Mouse (Mus musculus) layer of hippocampus, postnatal 14 days (tissue): ENCODE results near the gene Fstl4. TPM values are rescaled to one million over a fixed set of nuclear protein-coding genes. Genes with fewer than 3 reads are reported as not detected.

Experiments
- DNase-seq, 2 experiments: peaks; one replicate each; pipeline ENCODE4 v3.0.0; 2021 to 2022; ENCODE audit warnings: low spot score in 2 of 2, mixed read lengths in 1 of 2
- total RNA-seq, 2 experiments: library from RNA; stranded (reverse); gene quantifications; 2 replicates each; pipeline ENCODE4 v1.2.3; 2021

Fstl4 gene
- total RNA-seq, 2 experiments from 2014 or later, result 14.4 to 14.8 TPM

DNA sequence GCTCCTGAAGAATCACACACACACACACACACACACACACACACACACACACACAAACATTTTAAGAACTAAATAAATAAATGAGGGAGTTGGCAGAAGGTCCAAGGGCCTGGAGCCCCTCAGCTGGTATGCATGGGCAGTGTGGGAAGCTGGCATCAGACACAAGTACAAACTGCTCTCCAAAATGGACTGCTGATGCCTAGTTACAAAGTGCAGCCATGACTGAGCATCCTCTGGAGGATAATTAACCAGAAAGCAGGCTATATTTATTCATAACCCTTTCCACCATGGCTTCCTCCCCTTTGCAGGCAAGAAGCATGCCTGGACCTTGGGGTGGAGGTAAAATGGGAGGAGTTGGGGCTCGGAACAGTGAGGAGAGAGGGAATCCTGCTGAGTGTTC is 356.8 kb downstream of the Fstl4 start:
- no peak for DNase-seq

DNA sequence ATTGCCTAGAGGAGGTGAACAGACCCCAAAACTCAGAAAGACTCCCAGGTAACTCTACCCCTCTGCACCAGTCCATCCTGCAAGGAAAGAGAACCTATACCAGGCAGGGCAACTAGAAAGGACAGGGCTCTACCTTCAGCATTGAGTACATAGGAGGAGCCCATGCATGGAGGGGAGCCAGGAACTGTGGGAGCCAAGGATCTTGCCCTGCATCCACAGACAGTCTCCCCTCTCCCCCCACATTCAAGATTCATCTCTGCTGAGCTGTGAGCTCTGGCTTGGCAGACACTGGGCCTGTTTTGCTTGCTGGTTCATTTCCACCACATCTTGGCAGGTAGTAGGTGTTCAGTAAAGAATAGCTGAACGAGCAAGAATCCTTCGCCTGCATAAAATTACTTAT is 360.4 kb downstream of the Fstl4 start:
- DNase-seq, result no peak

DNA sequence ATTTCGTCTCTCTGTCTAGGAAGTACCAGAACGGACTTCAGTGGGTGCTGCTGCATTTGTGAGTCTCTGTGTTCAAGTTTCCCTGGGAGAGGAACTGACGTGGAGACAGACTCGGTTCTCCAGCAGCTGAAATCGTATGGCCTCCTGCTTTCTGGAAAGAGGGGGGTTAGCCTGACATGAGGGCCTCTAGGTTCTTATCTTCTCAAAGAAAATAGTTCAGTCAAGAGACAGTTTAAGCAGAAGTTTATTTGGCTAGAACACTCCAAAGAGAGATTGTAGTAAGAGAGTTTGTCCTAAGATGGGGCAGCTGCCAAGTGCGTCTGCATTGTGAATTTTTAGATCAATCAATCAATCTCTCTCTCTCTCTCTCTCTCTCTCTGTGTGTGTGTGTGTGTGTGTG is 362.2 kb downstream of the Fstl4 start:
- no peak for DNase-seq

DNA sequence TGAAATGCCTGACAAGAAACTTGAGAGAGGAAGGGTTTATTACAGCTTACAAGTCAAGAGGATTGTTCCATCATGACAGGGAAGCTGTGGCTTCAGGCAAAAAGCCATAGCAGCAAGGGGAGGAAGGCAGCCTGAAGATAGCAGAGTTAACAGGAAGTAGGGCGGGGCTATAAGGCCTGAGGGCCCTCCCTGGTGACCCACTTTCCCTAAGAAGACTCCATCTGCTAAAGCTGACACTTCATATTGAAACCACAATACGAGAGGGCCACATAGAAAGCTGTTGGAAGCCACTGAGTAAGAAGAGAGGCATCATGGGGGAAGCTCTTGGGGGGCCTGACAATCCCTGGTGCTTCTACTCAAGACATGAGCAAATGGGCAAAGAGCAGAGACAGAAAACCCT is 364.2 kb downstream of the Fstl4 start:
- DNase-seq, result no peak

DNA sequence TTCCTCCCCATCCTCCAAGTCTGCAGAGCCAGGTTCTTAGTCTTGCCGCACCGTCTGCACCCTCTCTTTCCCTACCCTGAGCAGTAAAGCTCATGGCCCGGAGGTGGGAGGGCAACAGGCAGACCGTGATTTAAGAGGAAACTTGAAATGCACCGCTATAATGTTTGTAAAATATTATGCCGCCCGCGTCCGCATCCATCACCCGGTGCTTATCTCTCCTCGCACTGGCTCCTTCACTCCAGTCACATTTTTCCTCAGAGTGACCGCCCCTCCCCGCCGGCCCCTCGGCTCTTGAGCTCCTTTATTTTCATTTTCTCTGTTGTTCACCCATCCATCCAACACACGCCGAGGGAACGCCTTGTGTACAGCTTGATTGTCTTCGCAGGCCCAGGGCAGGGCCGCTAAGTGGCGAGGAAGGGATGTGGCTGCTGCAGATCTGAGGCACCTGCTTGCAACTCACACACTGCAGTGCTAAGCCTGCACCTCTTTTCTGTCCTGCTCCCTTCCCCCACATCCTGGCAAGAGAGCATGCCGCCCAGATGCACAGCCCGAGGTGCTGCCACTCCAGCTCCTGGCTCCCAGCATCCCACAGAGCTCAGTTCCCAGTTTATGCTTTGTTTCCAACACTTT is 368.1 kb downstream of the Fstl4 start:
- no peak for DNase-seq

DNA sequence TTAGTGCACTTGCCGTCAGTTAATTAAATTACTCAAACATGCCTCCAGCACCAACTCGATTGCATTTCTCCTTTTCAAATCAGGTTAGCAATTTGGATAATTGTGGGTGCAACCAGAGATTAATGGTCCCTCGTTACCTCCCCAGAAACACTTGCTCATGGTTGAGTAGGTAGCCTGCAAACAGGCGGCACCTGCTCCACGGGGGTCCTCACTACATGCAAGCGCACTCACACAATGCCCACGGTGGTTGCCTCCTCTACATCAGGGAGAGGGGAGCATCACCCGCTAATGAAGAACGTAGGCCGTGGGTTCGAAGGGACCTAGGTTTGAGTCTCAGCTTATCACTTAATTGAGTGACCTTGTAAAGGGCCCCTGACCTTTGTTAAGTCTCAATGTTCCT is 371.9 kb downstream of the Fstl4 start:
- no peak for DNase-seq

DNA sequence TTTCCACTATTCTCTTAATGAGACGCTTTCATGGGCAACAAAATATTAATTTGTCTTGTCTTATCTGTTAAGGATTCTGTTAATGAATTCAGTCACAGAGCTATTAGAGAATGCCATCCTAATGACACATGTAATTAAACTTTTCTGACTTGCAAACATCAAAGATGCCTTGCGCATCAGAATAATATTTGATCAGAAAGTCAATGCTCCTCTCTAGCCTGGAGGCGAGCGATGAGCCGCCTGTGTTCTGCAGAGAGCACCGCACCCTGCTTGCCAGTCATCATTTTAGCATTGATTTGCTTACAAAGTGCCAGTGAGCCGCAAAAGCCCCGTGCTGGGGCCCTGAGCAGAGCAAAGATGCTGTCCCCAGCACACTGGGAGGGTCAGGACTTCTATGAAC is 372.9 kb downstream of the Fstl4 start:
- DNase-seq, result no peak

DNA sequence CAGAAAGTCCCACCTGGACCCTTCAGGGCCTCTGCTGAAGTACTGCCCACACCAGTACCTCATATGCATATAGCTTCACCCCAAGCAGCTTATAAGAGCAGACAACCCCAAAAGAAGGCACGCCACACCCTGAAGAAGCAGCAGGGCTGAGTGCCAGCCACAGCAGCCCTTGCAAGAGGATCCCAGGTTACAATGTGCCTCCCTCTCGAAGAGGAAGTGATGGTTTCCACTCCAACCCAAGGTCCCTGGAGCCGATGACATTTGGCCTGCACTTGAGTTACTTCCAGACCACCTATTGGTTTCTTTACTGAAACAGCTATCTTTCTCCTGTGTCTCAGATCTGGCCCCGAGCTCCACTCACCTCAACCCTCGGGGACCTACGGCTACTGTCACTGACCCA is 373.8 kb downstream of the Fstl4 start:
- no peak for DNase-seq

DNA sequence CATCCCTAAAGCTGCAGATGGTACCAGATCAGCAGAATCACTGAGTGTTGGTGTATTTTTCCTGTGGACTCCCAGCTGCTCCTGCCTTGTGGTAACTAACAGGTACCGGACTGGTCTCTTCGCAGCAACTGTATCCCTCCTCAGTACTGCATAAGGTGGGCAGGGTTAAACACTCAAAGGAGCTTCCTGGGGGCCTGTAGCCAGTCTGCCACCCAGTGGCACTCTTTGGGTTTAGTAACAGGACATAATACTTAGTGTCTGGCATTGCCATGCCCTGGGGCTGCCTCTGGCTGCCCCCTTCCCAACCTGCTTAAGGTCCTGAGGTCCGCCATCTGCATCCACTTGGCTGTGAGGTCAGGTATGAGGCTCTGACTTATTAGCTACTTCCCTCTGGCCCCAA is 375.2 kb downstream of the Fstl4 start:
- DNase-seq, result no peak

DNA sequence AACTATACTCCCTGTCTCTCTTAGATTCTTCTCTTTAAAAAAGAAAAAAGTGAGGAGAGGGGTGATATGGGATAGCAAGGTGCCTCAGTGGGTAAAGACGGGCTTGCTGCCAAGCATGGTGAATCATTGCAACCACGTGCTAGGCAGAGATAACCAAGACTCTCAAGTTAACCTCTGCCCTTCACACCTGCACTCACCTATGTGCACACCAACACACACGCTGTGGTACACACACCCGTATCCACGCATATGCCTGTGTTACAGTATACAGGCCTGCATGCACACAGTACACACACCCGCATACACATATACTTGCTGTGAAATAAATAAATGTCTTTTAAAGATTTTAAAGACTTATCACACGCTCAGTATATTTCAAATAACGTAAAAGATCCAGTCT is 375.8 kb downstream of the Fstl4 start:
- no peak for DNase-seq

DNA sequence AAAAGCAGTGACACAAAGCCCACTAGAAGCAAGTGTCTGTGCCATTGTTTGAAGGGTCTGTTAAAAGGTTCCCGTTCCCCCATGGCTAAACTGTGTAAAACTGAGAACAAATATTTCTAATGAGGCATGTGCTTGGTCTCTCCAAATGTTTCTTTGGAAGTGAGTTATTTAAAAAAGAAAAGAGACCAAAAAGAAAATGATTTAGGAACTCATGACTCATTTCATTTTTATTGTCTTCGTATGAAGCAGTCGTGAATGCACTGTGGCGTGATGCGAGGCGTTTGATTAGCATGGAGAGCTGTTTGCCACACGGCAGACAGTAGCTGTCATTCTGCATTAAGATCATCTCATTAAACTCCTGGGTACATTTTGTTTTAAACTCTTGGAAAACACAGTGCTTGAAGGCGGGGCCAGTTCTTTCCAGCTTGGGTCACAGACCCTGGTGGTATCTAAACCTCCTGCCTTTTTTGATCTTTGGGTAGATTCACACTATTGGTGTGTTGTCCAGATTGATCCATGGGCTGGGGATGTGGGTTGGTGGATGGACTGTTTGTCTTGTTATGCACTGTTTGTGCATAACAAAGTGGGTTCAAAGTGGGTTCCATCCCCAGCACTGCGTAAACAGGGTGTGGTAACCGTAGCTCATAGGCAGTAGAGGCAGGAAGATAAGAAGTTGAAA is 376.4 kb downstream of the Fstl4 start:
- peak in 1 of 2 experiments; percentile 49 for DNase-seq

GRCm38 (mm10) chr11:53143522-53143921 is 379.1 kb downstream of the Fstl4 start:
- DNase-seq, result no peak

DNA sequence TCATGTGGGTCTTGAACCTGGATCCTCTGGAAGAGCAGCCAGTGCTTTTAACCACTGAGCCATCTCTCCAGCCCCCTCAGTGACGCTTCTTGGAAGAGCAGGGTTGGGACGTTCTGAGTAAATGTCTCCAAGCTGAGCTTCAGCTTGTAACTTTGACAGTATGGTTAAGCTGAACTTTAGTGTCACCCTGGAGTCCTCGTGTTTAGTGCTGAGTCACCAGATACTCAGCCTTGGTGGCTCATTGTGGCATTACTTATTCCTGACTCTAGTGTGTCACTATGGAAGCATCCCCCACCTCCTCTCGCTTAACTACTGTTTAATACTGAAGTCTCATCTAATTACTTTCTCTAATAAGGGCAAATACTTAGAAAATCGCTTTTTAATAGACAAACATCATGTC is 380.1 kb downstream of the Fstl4 start:
- no peak for DNase-seq

- DNase-seq, result no peak
Measured at GRCm38 (mm10) chr11:53146290-53146689, 381.9 kb downstream of the Fstl4 start.

DNA sequence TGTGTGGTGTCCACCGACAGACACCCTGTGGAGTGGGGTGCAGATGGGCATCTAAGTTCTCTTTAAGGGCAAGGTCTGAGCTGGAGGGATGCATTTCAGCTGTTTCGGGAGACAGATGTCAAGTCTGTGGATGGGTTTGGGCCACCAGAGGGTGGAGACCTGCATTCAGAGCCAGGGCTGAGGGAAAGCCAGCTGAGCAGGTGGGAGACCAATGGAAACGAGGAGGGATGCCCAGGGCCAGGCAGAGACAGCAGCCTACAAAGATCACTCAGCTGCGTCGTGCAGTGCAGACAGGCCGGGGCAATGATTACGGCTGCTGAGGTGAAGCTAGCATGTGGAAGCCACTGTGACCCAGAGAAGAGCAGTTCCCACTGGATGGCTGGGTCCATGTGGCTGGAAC is 392.0 kb downstream of the Fstl4 start:
- DNase-seq, result no peak

DNA sequence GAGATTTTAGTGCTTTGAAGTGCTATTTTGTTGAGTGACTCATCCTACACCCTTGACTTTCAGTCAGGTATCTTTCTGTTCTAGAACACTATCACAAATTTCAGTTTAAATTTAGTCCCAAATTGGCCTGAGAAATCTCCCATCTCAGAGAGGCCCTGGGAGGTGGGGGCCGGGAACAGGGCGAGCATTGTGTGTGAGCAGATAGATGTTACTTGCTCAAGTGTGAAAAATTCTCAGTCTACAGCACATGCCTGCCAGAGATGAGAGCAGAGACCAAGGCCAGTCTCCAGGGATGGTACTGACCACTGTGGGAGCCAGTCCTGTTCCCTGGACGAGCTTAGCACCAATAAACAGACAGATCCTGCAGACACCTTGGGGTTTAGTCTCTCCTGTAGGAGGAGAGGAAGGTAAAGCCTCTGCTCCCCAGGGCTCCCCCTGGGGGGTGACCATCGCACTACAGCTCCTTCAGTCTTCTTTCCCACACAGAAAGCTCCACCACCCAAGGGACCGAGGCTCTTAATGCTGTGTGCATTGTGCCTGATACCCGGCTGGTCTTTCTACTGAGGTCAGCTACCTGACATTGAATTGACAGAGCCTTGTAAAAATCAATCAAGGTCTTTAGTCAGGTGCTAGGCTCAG is 393.3 kb downstream of the Fstl4 start:
- DNase-seq, result no peak

- no peak for DNase-seq
Measured at GRCm38 (mm10) chr11:53162385-53162784, 398.0 kb downstream of the Fstl4 start.

- no peak for DNase-seq
Measured at GRCm38 (mm10) chr11:53166478-53166877, 402.0 kb downstream of the Fstl4 start.

- DNase-seq, result no peak
Measured at GRCm38 (mm10) chr11:53182177-53182852, 417.9 kb downstream of the Fstl4 start.

DNA sequence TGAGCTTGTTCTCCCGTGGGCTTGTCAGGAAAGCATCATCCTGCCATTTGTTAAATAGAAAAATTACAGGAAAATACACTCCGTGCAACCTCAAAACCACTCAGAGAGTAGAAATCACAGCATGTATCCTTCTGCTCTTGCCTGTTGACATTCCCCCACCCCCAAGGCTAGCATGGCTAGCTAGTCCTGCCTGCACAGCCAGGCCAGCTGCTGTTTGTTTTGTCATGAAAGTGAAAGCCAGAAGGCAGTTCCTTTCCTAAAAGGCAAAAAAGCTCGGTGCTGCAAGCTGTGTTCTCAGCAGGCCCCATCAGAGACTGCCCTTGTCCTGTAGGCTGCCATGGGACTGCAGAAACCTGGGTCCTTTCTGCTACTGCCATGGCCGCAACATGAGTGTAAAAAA is 418.4 kb downstream of the Fstl4 start:
- peak; percentile 13 to 50 for DNase-seq

DNA sequence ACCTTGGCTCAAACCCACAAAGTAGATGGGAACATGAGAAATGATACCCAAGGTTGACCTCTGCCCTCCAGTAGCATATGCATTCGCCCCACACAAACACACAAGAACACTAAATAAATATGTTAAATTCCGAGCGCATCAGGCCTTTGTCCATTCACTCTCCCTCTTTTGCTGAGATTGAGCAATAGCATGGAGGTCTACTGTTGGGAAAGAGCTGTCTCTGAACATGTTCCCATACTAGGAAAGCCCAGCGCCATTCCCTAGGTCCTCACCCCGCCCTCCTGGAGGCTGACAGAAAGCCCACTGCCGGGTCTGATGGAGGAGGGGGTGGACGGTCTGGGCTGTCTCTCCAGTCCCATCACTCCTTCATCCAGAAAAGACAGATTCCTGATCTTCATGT is 419.6 kb downstream of the Fstl4 start:
- DNase-seq, result no peak

DNA sequence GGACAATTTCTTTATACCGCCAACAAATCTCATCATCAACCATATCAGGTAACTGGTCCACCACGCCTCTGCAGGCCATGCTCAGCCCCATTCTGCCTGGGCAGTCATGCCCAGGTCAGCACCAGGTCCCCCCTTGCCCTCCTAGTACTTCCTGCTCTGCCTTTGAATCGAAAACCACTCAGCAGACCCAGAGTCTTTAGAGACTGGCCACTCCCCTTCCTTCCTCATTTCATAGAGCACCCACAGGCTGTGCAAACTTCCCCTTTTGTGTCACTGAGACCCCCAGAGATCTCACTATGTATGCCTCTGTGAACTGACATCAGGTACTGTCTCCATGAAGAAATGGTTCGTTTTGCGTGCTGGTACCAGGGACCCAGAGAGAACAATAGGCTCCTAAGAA is 420.3 kb downstream of the Fstl4 start:
- no peak for DNase-seq
